Mouse (Mus musculus) forebrain, embryonic 16.5 days (tissue): Measurements from ENCODE around the gene Brd3. TPM values are rescaled to one million over a fixed set of nuclear protein-coding genes. Genes with fewer than 3 reads are reported as not detected.

Source experiments
- ATAC-seq: fragments of 200-750 bp; cut with Nextera tagmentation; 2 replicates; pipeline ENCODE4 v1.8.0; 2017; ENCODE audit warnings: mild to moderate bottlenecking, moderate library complexity
- H3K27ac ChIP-seq: fragments of 300-500 bp; sonication (generic); 2 replicates; pipeline ENCODE4 v1.5.1; 2014; ENCODE audit warnings: low read length, control low read depth
- H3K27me3 ChIP-seq: fragments of 300-500 bp; sonication (generic); replicated peaks from 2 replicates; pipeline ENCODE4 v1.6.1; 2014; ENCODE audit warnings: low read length; ENCODE audit not compliant: control insufficient read depth, insufficient read depth
- H3K36me3 ChIP-seq: fragments of 300-500 bp; sonication (generic); 2 replicates; pipeline ENCODE4 v1.6.1; 2014; ENCODE audit not compliant: control insufficient read depth, insufficient read depth
- H3K4me1 ChIP-seq: fragments of 300-500 bp; sonication (generic); replicated peaks from 2 replicates; pipeline ENCODE4 v1.6.1; 2014; ENCODE audit warnings: low read length; ENCODE audit not compliant: control insufficient read depth, insufficient read depth
- H3K4me2 ChIP-seq: fragments of 300-500 bp; sonication (generic); 2 replicates; pipeline ENCODE4 v1.6.1; 2014; ENCODE audit warnings: mild to moderate bottlenecking, low read length, control low read depth
- H3K4me3 ChIP-seq: fragments of 300-500 bp; sonication (generic); replicated peaks from 2 replicates; pipeline ENCODE4 v1.5.1; 2014; ENCODE audit warnings: mild to moderate bottlenecking, low read length, control low read depth
- H3K9ac ChIP-seq: fragments of 300-500 bp; sonication (generic); replicated peaks from 2 replicates; pipeline ENCODE4 v1.6.1; 2014; ENCODE audit warnings: low read depth, low read length, control low read depth
- H3K9me3 ChIP-seq: fragments of 300-500 bp; sonication (generic); 2 replicates; pipeline ENCODE4 v1.6.1; 2016; ENCODE audit warnings: low read length; ENCODE audit not compliant: control insufficient read depth
- WGBS: fragments of 180-500 bp; shearing (Covaris S2); extraction: QIAGEN DNeasy Blood & Tissue Kit; methylation state at CpG from one replicate; pipeline ENCODE4 v1.1.7; 2014; 5-methylcytosine and 5-hydroxymethylcytosine counted together
- polyA plus RNA-seq: library from polyadenylated mRNA; unstranded; fragments of >200 nt; fragmentation: Nextera tagmentation; extraction: Ambion mirVana; gene quantifications from 2 replicates; pipeline ENCODE4 v1.2.1, GENCODE M21; 2015

Gene Brd3
- polyA plus RNA-seq, 1 experiment from 2014 or later: 153 TPM

DNA sequence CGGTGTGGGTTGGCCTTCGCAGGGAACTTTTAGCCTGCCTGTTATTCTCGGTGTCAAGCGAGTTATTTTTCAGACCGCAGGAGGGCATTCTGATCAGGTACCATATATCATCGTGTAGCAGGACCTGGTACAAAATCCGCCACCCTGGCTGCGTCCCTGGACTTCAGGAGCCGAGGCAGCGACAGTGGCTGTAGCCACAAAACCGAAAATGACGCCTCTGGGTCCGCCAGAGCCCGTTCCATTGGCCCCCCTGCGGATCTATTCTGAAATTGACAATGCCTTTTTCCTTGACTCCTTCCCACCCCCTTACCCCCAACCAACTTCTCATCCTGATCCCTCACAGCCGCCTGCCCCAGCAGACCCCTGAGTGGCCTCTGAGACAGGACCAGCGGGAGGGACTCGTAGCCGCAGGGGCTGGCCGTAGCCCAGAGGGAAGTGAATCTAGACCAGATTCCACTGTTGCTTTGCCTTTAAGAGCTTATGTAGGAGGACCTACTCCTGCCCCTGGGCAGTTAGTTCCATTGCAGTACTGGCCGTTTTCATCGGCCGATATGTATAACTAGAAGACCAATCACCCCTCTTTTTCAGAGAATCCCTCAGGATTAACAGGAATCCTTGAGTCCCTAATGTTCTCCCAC is 11.0 kb downstream of the Brd3 start:
- Histone ChIP-seq H3K36me3 (no peaks in the 10 kb centered on the region), H3K27me3 (no peaks in the 10 kb centered on the region), H3K9me3 (no peaks in the 10 kb centered on the region), H3K4me3 (peak overlapping the region; percentile 30), H3K4me1 (peaks cover 7% of the 10 kb centered on the region), H3K27ac (no peak overlapping the region), H3K4me2 (peak overlapping the region; percentile 52), H3K9ac (peak overlapping the region; percentile 22; the same call in 1 of the 2 replicates)
- 25% methylated on average over 23 of the region's 23 CpGs for WGBS
- no peak for ATAC-seq

DNA sequence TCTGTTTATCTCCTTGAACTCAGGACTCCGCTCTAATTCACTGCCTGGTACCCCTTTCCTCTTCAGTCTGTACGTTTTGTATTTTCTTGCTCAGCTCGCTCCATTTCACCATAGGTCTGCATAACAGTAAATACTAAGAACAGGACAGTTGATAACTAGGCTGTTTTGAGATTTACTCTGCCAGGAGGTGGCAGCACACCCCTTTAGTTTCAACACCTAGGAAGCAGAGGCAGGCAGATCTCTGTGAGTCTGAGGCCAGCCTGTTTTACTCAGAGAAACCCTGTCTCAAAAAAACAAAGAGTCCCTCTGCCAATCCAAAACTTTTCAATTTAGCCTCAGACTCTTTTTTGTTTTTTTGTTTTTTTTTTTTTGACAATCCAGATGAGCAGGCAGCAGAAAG is 13.5 kb downstream of the Brd3 start:
- no peak overlapping the region for H3K27ac ChIP-seq
- H3K27me3 ChIP-seq: no peaks in the 10 kb centered on the region
- no peaks in the 10 kb centered on the region for H3K36me3 ChIP-seq
- 96% methylated on average over 3 of the region's 3 CpGs for WGBS
- H3K9me3 ChIP-seq: no peaks in the 10 kb centered on the region
- no peak overlapping the region for H3K4me2 ChIP-seq
- no peak for ATAC-seq
- no peak overlapping the region for H3K9ac ChIP-seq
- H3K4me1 ChIP-seq: peaks cover 7% of the 10 kb centered on the region
- H3K4me3 ChIP-seq: no peak overlapping the region

GRCm38 (mm10) chr2:27490939-27491338 is 16.5 kb downstream of the Brd3 start:
- Histone ChIP-seq H3K9ac (no peak overlapping the region), H3K4me3 (no peak overlapping the region), H3K4me2 (no peak overlapping the region), H3K27ac (no peak overlapping the region), H3K27me3 (no peaks in the 10 kb centered on the region), H3K4me1 (no peaks in the 10 kb centered on the region), H3K9me3 (no peaks in the 10 kb centered on the region), H3K36me3 (no peaks in the 10 kb centered on the region)
- no peak for ATAC-seq
- WGBS: 92% methylated on average over 2 of the region's 2 CpGs

DNA sequence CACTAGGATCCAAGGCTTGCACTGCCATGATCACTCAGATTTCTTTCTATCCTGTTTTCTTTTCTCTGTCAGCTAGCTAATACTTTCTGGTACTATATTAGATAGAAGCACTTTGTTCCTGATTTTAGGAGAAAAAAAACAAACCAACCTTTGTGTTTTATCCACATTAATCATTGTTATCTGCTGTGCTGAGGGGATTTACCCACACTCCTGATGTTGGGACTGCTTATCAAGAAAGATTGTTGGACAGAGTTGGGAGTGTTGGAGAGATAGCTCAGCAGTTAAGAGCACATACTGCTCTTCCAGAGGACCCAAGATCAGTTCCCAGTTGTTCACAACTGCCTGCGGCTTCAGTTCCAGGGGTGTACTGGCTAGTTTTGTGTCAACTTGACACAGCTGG is 19.1 kb downstream of the Brd3 start:
- Histone ChIP-seq H3K36me3 (no peaks in the 10 kb centered on the region), H3K27me3 (no peaks in the 10 kb centered on the region), H3K9me3 (no peaks in the 10 kb centered on the region), H3K4me1 (no peaks in the 10 kb centered on the region), H3K9ac (no peak overlapping the region), H3K27ac (no peak overlapping the region), H3K4me3 (no peak overlapping the region), H3K4me2 (no peak overlapping the region)
- no peak for ATAC-seq
- 97% methylated on average over 1 of the region's 1 CpGs for WGBS

- no peaks in the 10 kb centered on the region for H3K4me1 ChIP-seq
- no peak overlapping the region for H3K4me3 ChIP-seq
- no peak overlapping the region for H3K4me2 ChIP-seq
- H3K9ac ChIP-seq: no peak overlapping the region
- no peaks in the 10 kb centered on the region for H3K9me3 ChIP-seq
- H3K27ac ChIP-seq: no peak overlapping the region
- H3K27me3 ChIP-seq: no peaks in the 10 kb centered on the region
- no peaks in the 10 kb centered on the region for H3K36me3 ChIP-seq
- 81% methylated on average over 3 of the region's 4 CpGs for WGBS
- no peak for ATAC-seq
Measured at GRCm38 (mm10) chr2:27487336-27488049, 20.0 kb downstream of the Brd3 start.

DNA sequence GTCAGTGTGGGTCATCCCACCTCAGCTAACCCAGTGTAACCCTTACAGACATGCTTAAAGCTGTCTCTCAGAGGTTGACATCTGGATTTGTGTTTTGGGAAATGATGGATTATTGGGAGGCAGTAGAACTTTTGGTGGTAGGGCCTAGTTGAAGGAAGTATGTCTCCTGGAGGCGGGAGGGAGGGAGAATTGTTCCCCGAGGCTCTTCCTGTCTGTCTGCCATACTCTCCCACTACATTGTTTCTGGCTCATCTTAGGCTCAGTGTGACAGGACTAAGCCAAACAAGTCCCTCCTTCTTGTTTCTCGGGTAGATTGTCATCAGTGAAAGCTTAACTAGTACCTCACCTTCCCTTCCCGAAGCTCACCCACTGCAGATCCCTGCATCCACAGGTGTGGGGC is 20.7 kb downstream of the Brd3 start:
- no peaks in the 10 kb centered on the region for H3K36me3 ChIP-seq

DNA sequence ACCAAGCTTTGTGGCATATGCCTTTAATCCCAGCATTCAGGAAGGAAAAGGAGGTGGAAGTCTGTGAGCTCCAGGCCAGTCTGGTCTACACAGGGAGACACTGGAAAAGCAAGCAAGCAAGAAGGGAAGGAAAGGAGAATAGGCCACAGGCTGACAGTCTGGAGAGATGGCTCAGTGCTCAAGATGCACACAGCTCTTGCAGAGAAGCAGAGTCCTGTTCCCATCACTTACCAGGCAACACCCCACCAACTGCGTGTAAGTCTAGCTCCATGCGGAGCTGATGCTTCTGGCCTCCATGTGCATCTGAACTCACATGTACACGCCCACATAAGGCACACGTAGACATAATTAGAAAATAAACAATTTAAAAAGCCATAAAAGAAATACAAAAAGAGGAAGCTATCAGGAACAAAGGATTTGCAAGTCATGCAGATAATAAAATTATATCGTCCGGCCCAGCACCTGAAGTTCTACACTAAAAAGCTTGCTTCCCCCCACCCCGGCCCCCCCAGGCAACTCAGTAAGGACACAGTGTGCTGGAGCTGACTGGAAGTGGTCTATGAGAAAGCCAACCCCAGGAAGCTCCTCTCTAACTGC is 25.1 kb downstream of the Brd3 start:
- Histone ChIP-seq H3K36me3 (no peaks in the 10 kb centered on the region), H3K9me3 (no peaks in the 10 kb centered on the region), H3K4me1 (no peaks in the 10 kb centered on the region), H3K4me2 (no peak overlapping the region), H3K27me3 (no peaks in the 10 kb centered on the region), H3K9ac (no peak overlapping the region), H3K4me3 (no peak overlapping the region), H3K27ac (no peak overlapping the region)
- WGBS: 76% methylated on average over 7 of the region's 7 CpGs
- ATAC-seq: no peak

More for the DNA sequence above, 20.7 kb downstream of the Brd3 start:
- no peak overlapping the region for H3K9ac ChIP-seq
- WGBS: 81% methylated on average over 4 of the region's 4 CpGs
- no peak overlapping the region for H3K4me2 ChIP-seq
- H3K4me1 ChIP-seq: no peaks in the 10 kb centered on the region
- H3K27me3 ChIP-seq: no peaks in the 10 kb centered on the region
- no peak overlapping the region for H3K27ac ChIP-seq
- no peaks in the 10 kb centered on the region for H3K9me3 ChIP-seq
- no peak overlapping the region for H3K4me3 ChIP-seq
- ATAC-seq: no peak

- ATAC-seq: no peak
- no peak overlapping the region for H3K9ac ChIP-seq
- no peak overlapping the region for H3K4me2 ChIP-seq
- WGBS: 74% methylated on average over 4 of the region's 4 CpGs
- no peaks in the 10 kb centered on the region for H3K36me3 ChIP-seq
- H3K27me3 ChIP-seq: no peaks in the 10 kb centered on the region
- H3K4me1 ChIP-seq: peaks cover 5% of the 10 kb centered on the region
- no peaks in the 10 kb centered on the region for H3K9me3 ChIP-seq
- H3K4me3 ChIP-seq: no peak overlapping the region
- H3K27ac ChIP-seq: no peak overlapping the region
Measured at GRCm38 (mm10) chr2:27480367-27480766, 27.1 kb downstream of the Brd3 start.

- H3K9ac ChIP-seq: no peak overlapping the region
- no peaks in the 10 kb centered on the region for H3K36me3 ChIP-seq
- H3K27ac ChIP-seq: no peak overlapping the region
- no peaks in the 10 kb centered on the region for H3K27me3 ChIP-seq
- no peak for ATAC-seq
- H3K9me3 ChIP-seq: no peaks in the 10 kb centered on the region
- no peak overlapping the region for H3K4me3 ChIP-seq
- H3K4me2 ChIP-seq: no peak overlapping the region
- WGBS: 78% methylated on average over 4 of the region's 4 CpGs
- peaks cover 5% of the 10 kb centered on the region for H3K4me1 ChIP-seq
Measured at GRCm38 (mm10) chr2:27479821-27480220, 27.6 kb downstream of the Brd3 start.
